Mouse (Mus musculus): ENCODE results near the gene Sult2a5.

Gene Sult2a5

DNA sequence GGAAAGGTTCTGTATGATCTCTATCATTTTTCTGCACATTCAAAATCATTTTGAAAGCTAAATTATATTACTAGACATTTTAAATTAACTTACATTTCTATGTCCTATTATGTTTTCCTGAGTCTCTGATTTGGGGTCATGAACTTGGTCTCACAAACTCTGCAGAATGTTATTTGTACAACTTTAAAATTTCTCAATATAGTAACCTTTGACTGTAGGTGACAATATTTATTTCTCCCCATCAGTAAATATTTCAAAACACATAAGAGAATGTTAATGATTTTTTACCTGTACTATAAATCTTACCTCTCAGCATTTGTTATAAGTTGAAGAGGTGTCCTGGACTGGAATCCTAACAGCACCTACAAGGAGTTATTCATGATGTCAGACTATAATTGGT is at the start of gene Sult2a5:
Gene Sult2a5 (plus strand): TSS at position 301 of the 400 bp plus-strand sequence.
- no peak for DNase-seq
